ENCODE assay signal across 12 mouse cellular contexts in genomic region chr1:131917634-131918033, GRCm38 (mm10).
"Had no signal": no experiment of that assay in that cellular context is flagged by ENCODE, and none has a peak within 500 bp of the region (broad histone marks: within the 10 kb centered on the region; RNA-seq: fewer than 3 reads in every experiment).

No protein-coding gene starts in this region.

- H3K9ac ChIP-seq: limb, embryonic 12.5 days; midbrain, embryonic 13.5 days; neural tube, embryonic 15.5 days had no signal

- H3K27ac ChIP-seq: kidney, postnatal 0 days; layer of hippocampus, adult 2 months; limb, embryonic 12.5 days; midbrain, embryonic 13.5 days; neural tube, embryonic 15.5 days had no signal

- H3K4me2 ChIP-seq: limb, embryonic 12.5 days; midbrain, embryonic 13.5 days; neural tube, embryonic 15.5 days had no signal

- DNase-seq: kidney, adult 9 months; kidney, postnatal 4 days; liver; lung, postnatal 36 days; right cerebral cortex, adult 18-20 months; right cerebral cortex, postnatal 25 days; thymus, postnatal 36 days had no signal

- H3K4me3 ChIP-seq: layer of hippocampus, adult 2 months; limb, embryonic 12.5 days; midbrain, embryonic 13.5 days; neural tube, embryonic 15.5 days had no signal

- H3K9me3 ChIP-seq: limb, embryonic 12.5 days; midbrain, embryonic 13.5 days; neural tube, embryonic 15.5 days had no signal

- H3K27me3 ChIP-seq: limb, embryonic 12.5 days; midbrain, embryonic 13.5 days; neural tube, embryonic 15.5 days had no signal
